Mouse (Mus musculus) 416B (cell line): ENCODE measurements around the gene Zmiz2.
"Not testable (repeated sequence)": the region's sequence is repeated elsewhere in the genome, so short reads cannot be mapped to it uniquely, and the experiment has no call there.

ENCODE experiments used
- DNase-seq: peaks from one replicate; pipeline ENCODE4 v3.0.0; 2011; ENCODE audit warnings: low read depth

Zmiz2 gene

GRCm38 (mm10) chr11:6398141-6398540 is 9.3 kb downstream of the Zmiz2 start:
- DNase-seq, result no peak

GRCm38 (mm10) chr11:6402515-6403510 is 13.9 kb downstream of the Zmiz2 start:
- DNase-seq, result peak; percentile 75

GRCm38 (mm10) chr11:6403830-6404405 is 15.0 kb downstream of the Zmiz2 start:
- no peak for DNase-seq

GRCm38 (mm10) chr11:6404699-6405566 is 16.1 kb downstream of the Zmiz2 start:
- DNase-seq, result no peak

- DNase-seq, result no peak
Observed at GRCm38 (mm10) chr11:6405591-6406081, 16.8 kb downstream of the Zmiz2 start.

- DNase-seq, result peak; percentile 61
Observed at GRCm38 (mm10) chr11:6406251-6407161, 17.6 kb downstream of the Zmiz2 start.

GRCm38 (mm10) chr11:6407162-6407621 is 18.3 kb downstream of the Zmiz2 start:
- DNase-seq, result no peak

- peak; percentile 62 for DNase-seq
Observed at GRCm38 (mm10) chr11:6410050-6410602, 21.3 kb downstream of the Zmiz2 start.

GRCm38 (mm10) chr11:6410755-6411154 is 21.9 kb downstream of the Zmiz2 start:
- not testable (repeated sequence) for DNase-seq

- DNase-seq, result peak; percentile 74
Observed at GRCm38 (mm10) chr11:6411684-6412083, 22.8 kb downstream of the Zmiz2 start.

- no peak for DNase-seq
Observed at GRCm38 (mm10) chr11:6413264-6413663, 24.4 kb downstream of the Zmiz2 start.

GRCm38 (mm10) chr11:6414751-6415550 is 26.1 kb downstream of the Zmiz2 start, which contains the start of gene Ppia:
Gene Ppia, plus strand, starts transcription at chr11:6415443.
- DNase-seq, result peak; percentile 94

- peak; percentile 95 for DNase-seq
Observed at GRCm38 (mm10) chr11:6415551-6416404, 26.9 kb downstream of the Zmiz2 start.

- DNase-seq, result peak; percentile 81
Observed at GRCm38 (mm10) chr11:6416405-6417034, 27.6 kb downstream of the Zmiz2 start.

- no peak for DNase-seq
Observed at GRCm38 (mm10) chr11:6417069-6417468, 28.2 kb downstream of the Zmiz2 start.

GRCm38 (mm10) chr11:6417490-6417889 is 28.6 kb downstream of the Zmiz2 start:
- DNase-seq, result no peak

- no peak for DNase-seq
Observed at GRCm38 (mm10) chr11:6418751-6419150, 29.9 kb downstream of the Zmiz2 start.

GRCm38 (mm10) chr11:6419156-6419555 is 30.3 kb downstream of the Zmiz2 start:
- DNase-seq, result not testable (repeated sequence)
